Mouse (Mus musculus) hindbrain, embryonic 13.5 days (tissue): ENCODE measurements around the gene Zfp599. TPM values are rescaled to one million over a fixed set of nuclear protein-coding genes. Genes with fewer than 3 reads are reported as not detected.

Experiments used
- ATAC-seq: fragments of 200-750 bp; cut with Nextera tagmentation; 2 replicates; pipeline ENCODE4 v1.8.0; 2017; ENCODE audit warnings: moderate TSS enrichment; ENCODE audit not compliant: low FRiP score
- H3K27ac ChIP-seq: fragments of 300-500 bp; sonication (generic); 2 replicates; pipeline ENCODE4 v1.5.1; 2015; ENCODE audit warnings: inconsistent platforms, mild to moderate bottlenecking, moderate library complexity
- H3K27me3 ChIP-seq: fragments of 300-500 bp; sonication (generic); 2 replicates; pipeline ENCODE4 v1.6.1; 2015; ENCODE audit warnings: mild to moderate bottlenecking, inconsistent platforms
- H3K36me3 ChIP-seq: fragments of 300-500 bp; sonication (generic); 2 replicates; pipeline ENCODE4 v1.6.1; 2015; ENCODE audit warnings: mild to moderate bottlenecking, inconsistent platforms
- H3K4me1 ChIP-seq: fragments of 300-500 bp; sonication (generic); replicated peaks from 2 replicates; pipeline ENCODE4 v1.6.1; 2015; ENCODE audit warnings: inconsistent platforms
- H3K4me2 ChIP-seq: fragments of 300-500 bp; sonication (generic); 2 replicates; pipeline ENCODE4 v1.6.1; 2015; ENCODE audit warnings: inconsistent platforms, mild to moderate bottlenecking, moderate library complexity
- H3K4me3 ChIP-seq: fragments of 300-500 bp; sonication (generic); 2 replicates; pipeline ENCODE4 v1.5.1; 2015; ENCODE audit warnings: mild to moderate bottlenecking, inconsistent platforms
- H3K9ac ChIP-seq: fragments of 300-500 bp; sonication (generic); 2 replicates; pipeline ENCODE4 v1.6.1; 2015; ENCODE audit warnings: mild to moderate bottlenecking, inconsistent platforms
- H3K9me3 ChIP-seq: fragments of 300-500 bp; sonication (generic); 2 replicates; pipeline ENCODE4 v1.6.1; 2016; ENCODE audit warnings: inconsistent platforms
- WGBS: fragments of 180-500 bp; shearing (Covaris S2); methylation state at CpG from one replicate; pipeline ENCODE4 v1.1.7; 2015; 5-methylcytosine and 5-hydroxymethylcytosine counted together
- polyA plus RNA-seq: library from polyadenylated mRNA; unstranded; fragments of >200 nt; fragmentation: Nextera tagmentation; extraction: Ambion mirVana; gene quantifications from 2 replicates; pipeline ENCODE4 v1.2.1, GENCODE M21; 2015

Zfp599 gene
- polyA plus RNA-seq, 1 experiment from 2014 or later, result 7.5 TPM

GRCm38 (mm10) chr9:22216705-22217104, 43.0 kb downstream of the Zfp599 start:
- no peaks in the 10 kb centered on the region for H3K4me1 ChIP-seq
- ATAC-seq, result no peak
- H3K9ac ChIP-seq, result no peak overlapping the region
- H3K36me3 ChIP-seq, result no peaks in the 10 kb centered on the region
- no peaks in the 10 kb centered on the region for H3K9me3 ChIP-seq
- WGBS, result 54% methylated on average over 3 of the region's 3 CpGs
- H3K4me3 ChIP-seq, result no peak overlapping the region
- H3K27ac ChIP-seq, result no peak overlapping the region
- 0 out of 2 replicates have a peak, but pooled peaks cover 3% of the 10 kb centered on the region for H3K27me3 ChIP-seq
- no peak overlapping the region for H3K4me2 ChIP-seq

GRCm38 (mm10) chr9:22214549-22214948, 45.1 kb downstream of the Zfp599 start:
- Histone ChIP-seq H3K4me2 (no peak overlapping the region), H3K36me3 (no peaks in the 10 kb centered on the region), H3K27ac (no peak overlapping the region), H3K4me3 (no peak overlapping the region), H3K9ac (no peak overlapping the region), H3K27me3 (no peaks in the 10 kb centered on the region), H3K4me1 (no peaks in the 10 kb centered on the region), H3K9me3 (no peaks in the 10 kb centered on the region)
- WGBS, result 88% methylated on average over 2 of the region's 2 CpGs
- ATAC-seq, result no peak

- Histone ChIP-seq H3K4me3 (no peak overlapping the region), H3K4me1 (no peaks in the 10 kb centered on the region), H3K27ac (no peak overlapping the region), H3K9ac (no peak overlapping the region), H3K27me3 (no peaks in the 10 kb centered on the region), H3K36me3 (no peaks in the 10 kb centered on the region), H3K9me3 (no peaks in the 10 kb centered on the region), H3K4me2 (no peak overlapping the region)
- 69% methylated on average over 2 of the region's 2 CpGs for WGBS
- ATAC-seq, result no peak
Observed at GRCm38 (mm10) chr9:22213785-22214194, 45.9 kb downstream of the Zfp599 start.

Other genes starting within 250 kb of the Zfp599 start
- 80.6 and 81.7 TPM in 2 replicates for gene Elavl3, start 207.9 kb downstream of the Zfp599 start, polyA plus RNA-seq
- not detected in 2 replicates for gene Gm49318, start 188.6 kb downstream of the Zfp599 start, polyA plus RNA-seq
- gene Zfp653, start 188.5 kb downstream of the Zfp599 start, polyA plus RNA-seq, result 17.7 and 19.5 TPM in 2 replicates
- 53.5 and 56.5 TPM in 2 replicates for gene Ecsit, start 174.5 kb downstream of the Zfp599 start, polyA plus RNA-seq
- 1.4 and 4.5 TPM in 2 replicates for gene Cnn1, start 160.7 kb downstream of the Zfp599 start, polyA plus RNA-seq
- gene Elof1, start 142.7 kb downstream of the Zfp599 start, polyA plus RNA-seq, result 179 and 185 TPM in 2 replicates
- gene Acp5, start 124.2 kb downstream of the Zfp599 start, polyA plus RNA-seq, result 0.82 and 0.98 TPM in 2 replicates
- gene Pigyl, start 103.0 kb downstream of the Zfp599 start, polyA plus RNA-seq, result 81.3 and 88.2 TPM in 2 replicates
- 0.17 TPM in 1 of 2 replicates, not detected in the other for gene Zfp872, start 71.8 kb downstream of the Zfp599 start, polyA plus RNA-seq
- gene Zfp809, start 34.2 kb downstream of the Zfp599 start, polyA plus RNA-seq, result 9.0 and 10.9 TPM in 2 replicates
- gene Zfp810, start 47.8 kb upstream of the Zfp599 start, polyA plus RNA-seq, result 36.0 and 40.6 TPM in 2 replicates
- gene Anln, start 129.3 kb upstream of the Zfp599 start, polyA plus RNA-seq, result 5.8 and 7.0 TPM in 2 replicates
- gene 9530077C05Rik, start 151.6 kb upstream of the Zfp599 start, polyA plus RNA-seq, result 8.8 and 9.1 TPM in 2 replicates
- not detected in 2 replicates for gene Gm17545, start 194.4 kb upstream of the Zfp599 start, polyA plus RNA-seq
- gene Rp9, start 209.8 kb upstream of the Zfp599 start, polyA plus RNA-seq, result 58.1 and 59.2 TPM in 2 replicates
- 16.9 and 17.1 TPM in 2 replicates for gene Bbs9, start 215.8 kb upstream of the Zfp599 start, polyA plus RNA-seq